Mouse (Mus musculus): ENCODE measurements around the gene Asb2. TPM values are rescaled to one million over a fixed set of nuclear protein-coding genes. Genes with fewer than 3 reads are reported as not detected.

Asb2 gene
- polyA plus RNA-seq, 1 experiment from 2014 or later, result 218 TPM

GRCm38 (mm10) chr12:103341212-103341611 is 14.6 kb downstream of the Asb2 start:
- Histone ChIP-seq H3K9me3 (replicated peaks) (no peaks in the 10 kb centered on the region), H3K4me2 (no peak overlapping the region), H3K9ac (no peak overlapping the region), H3K4me3 (no peak overlapping the region), H3K27me3 (replicated peaks) (no peaks in the 10 kb centered on the region), H3K27ac (ENCODE audit: poor library complexity, severe bottlenecking) (no peak overlapping the region), H3K4me1 (replicated peaks) (peaks cover 15% of the 10 kb centered on the region), H3K36me3 (no peaks in the 10 kb centered on the region)
- WGBS, result 79% methylated on average over 5 of the region's 5 CpGs
- ATAC-seq (ENCODE audit: insufficient number of reproducible peaks, low FRiP score), result no peak

GRCm38 (mm10) chr12:103338162-103338798 is 17.5 kb downstream of the Asb2 start:
- Histone ChIP-seq H3K4me2 (peak overlapping the region; percentile 75), H3K9ac (peak overlapping the region; percentile 94), H3K4me3 (peak overlapping the region; percentile 67), H3K9me3 (replicated peaks) (no peaks in the 10 kb centered on the region), H3K36me3 (peaks cover 27% of the 10 kb centered on the region), H3K4me1 (replicated peaks) (peaks cover 36% of the 10 kb centered on the region), H3K27me3 (replicated peaks) (no peaks in the 10 kb centered on the region), H3K27ac (ENCODE audit: poor library complexity, severe bottlenecking) (peak overlapping the region; percentile 99)
- peak; percentile 60 for ATAC-seq (ENCODE audit: insufficient number of reproducible peaks, low FRiP score)
- WGBS, result 32% methylated on average over 14 of the region's 14 CpGs

- peak; percentile 73 for ATAC-seq (ENCODE audit: insufficient number of reproducible peaks, low FRiP score)
- peak overlapping the region; percentile 94 for H3K9ac ChIP-seq
- peaks cover 41% of the 10 kb centered on the region for H3K36me3 ChIP-seq
- peaks cover 49% of the 10 kb centered on the region for H3K4me1 ChIP-seq (replicated peaks)
- peak overlapping the region; percentile 75 for H3K4me2 ChIP-seq
- peak overlapping the region; percentile 67 for H3K4me3 ChIP-seq
- no peaks in the 10 kb centered on the region for H3K9me3 ChIP-seq (replicated peaks)
- 57% methylated on average over 3 of the region's 3 CpGs for WGBS
- H3K27ac ChIP-seq (ENCODE audit: poor library complexity, severe bottlenecking), result peak overlapping the region; percentile 99
- no peaks in the 10 kb centered on the region for H3K27me3 ChIP-seq (replicated peaks)
These were observed 19.0 kb downstream of the Asb2 start for GRCm38 (mm10) chr12:103336766-103337165.

- ATAC-seq (ENCODE audit: insufficient number of reproducible peaks, low FRiP score), result no peak
- Histone ChIP-seq H3K27ac (ENCODE audit: poor library complexity, severe bottlenecking) (no peak overlapping the region), H3K27me3 (replicated peaks) (no peaks in the 10 kb centered on the region), H3K4me3 (no peak overlapping the region), H3K36me3 (peaks cover 72% of the 10 kb centered on the region), H3K9me3 (replicated peaks) (no peaks in the 10 kb centered on the region), H3K9ac (0 out of 2 replicates have a peak overlapping the region, but pooled peaks have one; percentile 51), H3K4me2 (no peak overlapping the region), H3K4me1 (replicated peaks) (peaks cover 69% of the 10 kb centered on the region)
- 89% methylated on average over 15 of the region's 15 CpGs for WGBS
These were observed 22.4 kb downstream of the Asb2 start for GRCm38 (mm10) chr12:103333426-103333825.

- WGBS, result 72% methylated on average over 2 of the region's 2 CpGs
- no peak for ATAC-seq (ENCODE audit: insufficient number of reproducible peaks, low FRiP score)
- peaks cover 76% of the 10 kb centered on the region for H3K36me3 ChIP-seq
- no peaks in the 10 kb centered on the region for H3K27me3 ChIP-seq (replicated peaks)
- peaks cover 72% of the 10 kb centered on the region for H3K4me1 ChIP-seq (replicated peaks)
- no peak overlapping the region for H3K27ac ChIP-seq (ENCODE audit: poor library complexity, severe bottlenecking)
- H3K9me3 ChIP-seq (replicated peaks), result no peaks in the 10 kb centered on the region
- H3K4me3 ChIP-seq, result no peak overlapping the region
- H3K4me2 ChIP-seq, result no peak overlapping the region
- H3K9ac ChIP-seq, result no peak overlapping the region
These were observed 22.9 kb downstream of the Asb2 start for GRCm38 (mm10) chr12:103332879-103333278.

GRCm38 (mm10) chr12:103331491-103331890 is 24.3 kb downstream of the Asb2 start:
- 0 out of 2 replicates have a peak overlapping the region, but pooled peaks have one; percentile 29 for H3K9ac ChIP-seq
- no peak overlapping the region for H3K4me2 ChIP-seq
- H3K4me1 ChIP-seq (replicated peaks), result peaks cover 83% of the 10 kb centered on the region
- no peak overlapping the region for H3K27ac ChIP-seq (ENCODE audit: poor library complexity, severe bottlenecking)
- H3K36me3 ChIP-seq, result peaks cover 84% of the 10 kb centered on the region
- no peaks in the 10 kb centered on the region for H3K27me3 ChIP-seq (replicated peaks)
- 30% methylated on average over 4 of the region's 4 CpGs for WGBS
- H3K4me3 ChIP-seq, result no peak overlapping the region
- H3K9me3 ChIP-seq (replicated peaks), result no peaks in the 10 kb centered on the region
- ATAC-seq (ENCODE audit: insufficient number of reproducible peaks, low FRiP score), result no peak

GRCm38 (mm10) chr12:103328448-103329191 is 27.2 kb downstream of the Asb2 start:
- no peak for ATAC-seq (ENCODE audit: insufficient number of reproducible peaks, low FRiP score)
- peaks cover 10% of the 10 kb centered on the region; the same call in 1 of the 2 replicates for H3K27me3 ChIP-seq (replicated peaks)
- no peak overlapping the region for H3K4me2 ChIP-seq
- H3K27ac ChIP-seq (ENCODE audit: poor library complexity, severe bottlenecking), result 0 out of 2 replicates have a peak overlapping the region, but pooled peaks have one; percentile 0
- peaks cover 87% of the 10 kb centered on the region for H3K36me3 ChIP-seq
- no peak overlapping the region for H3K4me3 ChIP-seq
- peaks cover 72% of the 10 kb centered on the region for H3K4me1 ChIP-seq (replicated peaks)
- H3K9me3 ChIP-seq (replicated peaks), result no peaks in the 10 kb centered on the region
- 51% methylated on average over 7 of the region's 7 CpGs for WGBS
- H3K9ac ChIP-seq, result no peak overlapping the region

GRCm38 (mm10) chr12:103327107-103327506 is 28.7 kb downstream of the Asb2 start:
- ATAC-seq (ENCODE audit: insufficient number of reproducible peaks, low FRiP score), result no peak
- Histone ChIP-seq H3K4me1 (replicated peaks) (peaks cover 67% of the 10 kb centered on the region), H3K9ac (no peak overlapping the region), H3K9me3 (replicated peaks) (no peaks in the 10 kb centered on the region), H3K27ac (ENCODE audit: poor library complexity, severe bottlenecking) (0 out of 2 replicates have a peak overlapping the region, but pooled peaks have one; percentile 32), H3K4me3 (no peak overlapping the region), H3K36me3 (peaks cover 88% of the 10 kb centered on the region), H3K27me3 (replicated peaks) (peaks cover 10% of the 10 kb centered on the region; the same call in 1 of the 2 replicates), H3K4me2 (no peak overlapping the region)
- 23% methylated on average over 7 of the region's 7 CpGs for WGBS

GRCm38 (mm10) chr12:103326569-103326968 is 29.2 kb downstream of the Asb2 start:
- Histone ChIP-seq H3K36me3 (peaks cover 88% of the 10 kb centered on the region), H3K27ac (ENCODE audit: poor library complexity, severe bottlenecking) (0 out of 2 replicates have a peak overlapping the region, but pooled peaks have one; percentile 32)
- 63% methylated on average over 4 of the region's 4 CpGs for WGBS

GRCm38 (mm10) chr12:103325156-103325857 is 30.5 kb downstream of the Asb2 start:
- H3K4me2 ChIP-seq, result peak overlapping the region; percentile 56
- H3K36me3 ChIP-seq, result peaks cover 88% of the 10 kb centered on the region
- peaks cover 10% of the 10 kb centered on the region; the same call in 1 of the 2 replicates for H3K27me3 ChIP-seq (replicated peaks)
- no peaks in the 10 kb centered on the region for H3K9me3 ChIP-seq (replicated peaks)
- peak overlapping the region; percentile 27 for H3K4me3 ChIP-seq
- 11% methylated on average over 60 of the region's 60 CpGs for WGBS
- H3K9ac ChIP-seq, result no peak overlapping the region
- no peak overlapping the region for H3K27ac ChIP-seq (ENCODE audit: poor library complexity, severe bottlenecking)
- H3K4me1 ChIP-seq (replicated peaks), result peaks cover 55% of the 10 kb centered on the region
- ATAC-seq (ENCODE audit: insufficient number of reproducible peaks, low FRiP score), result peak; percentile 79

More at GRCm38 (mm10) chr12:103326569-103326968, 29.2 kb downstream of the Asb2 start:
- Histone ChIP-seq H3K9me3 (replicated peaks) (no peaks in the 10 kb centered on the region), H3K4me1 (replicated peaks) (peaks cover 62% of the 10 kb centered on the region), H3K9ac (0 out of 2 replicates have a peak overlapping the region, but pooled peaks have one; percentile 29), H3K4me3 (no peak overlapping the region), H3K27me3 (replicated peaks) (peaks cover 10% of the 10 kb centered on the region; the same call in 1 of the 2 replicates), H3K4me2 (no peak overlapping the region)
- ATAC-seq (ENCODE audit: insufficient number of reproducible peaks, low FRiP score), result no peak

All from heart, embryonic 12.5 days (tissue).